Mouse (Mus musculus) adrenal gland, postnatal 36 days (tissue): ENCODE measurements around the gene Adamts13. TPM values are rescaled to one million over a fixed set of nuclear protein-coding genes. Genes with fewer than 3 reads are reported as not detected.
A peak's percentile ranks its signal among the peaks of the same experiment; 100 is the strongest.

ENCODE experiments used
- DNase-seq, 2 experiments: peaks; one replicate each; pipeline ENCODE4 v3.0.0; 2021; ENCODE audit warnings: mixed read lengths in 1 of 2
- total RNA-seq, 2 experiments: library from RNA; stranded (reverse); gene quantifications; 2 replicates each; pipeline ENCODE4 v1.2.3; 2021

Gene Adamts13
- total RNA-seq, 2 experiments from 2014 or later = not detected

GRCm38 (mm10) chr2:27036003-27036402, 62.8 kb downstream of the Adamts13 start:
- no peak for DNase-seq

DNA sequence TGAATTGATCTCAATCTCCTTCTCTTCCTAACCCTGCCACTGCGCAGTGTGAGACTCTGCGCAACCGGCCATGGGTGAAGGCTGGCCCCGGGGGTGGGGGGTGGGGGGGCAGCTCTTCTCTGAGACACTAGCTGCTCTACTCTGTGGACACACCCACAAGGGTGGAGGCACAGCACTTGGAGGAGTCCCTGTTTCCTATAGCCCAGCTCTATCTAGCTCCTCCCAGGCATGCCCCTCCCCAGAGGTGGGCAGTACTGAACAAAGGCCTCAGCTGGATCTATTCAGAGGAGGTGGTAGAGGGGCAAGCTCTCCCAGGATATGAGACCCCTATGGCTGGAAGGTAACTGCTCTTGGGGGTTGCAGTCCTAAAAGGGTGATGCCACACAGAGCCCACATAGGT, 63.8 kb downstream of the Adamts13 start:
- no peak for DNase-seq

- DNase-seq = peak; percentile 54 to 75
Observed at GRCm38 (mm10) chr2:27038596-27038995, 65.4 kb downstream of the Adamts13 start.

DNA sequence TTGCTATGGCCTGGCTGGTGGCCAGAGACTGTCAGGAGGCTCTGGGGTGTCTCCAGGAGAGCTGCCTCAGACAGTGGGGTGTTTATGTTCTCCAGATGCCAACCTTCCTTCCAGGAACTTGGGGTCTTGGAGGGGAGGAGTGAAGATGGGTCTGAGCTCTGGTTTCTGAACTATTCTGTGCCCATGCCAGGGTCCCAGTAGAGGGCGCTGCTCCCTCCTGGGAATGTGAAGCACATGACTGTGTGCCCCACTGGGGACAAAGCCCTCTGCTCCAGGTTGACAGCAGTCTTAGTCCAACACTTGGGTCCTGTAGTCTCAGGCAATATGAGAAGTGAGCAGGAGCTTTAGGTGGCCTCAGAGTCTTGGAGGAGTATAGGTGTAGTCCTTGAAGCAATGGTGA, 66.1 kb downstream of the Adamts13 start:
- no peak for DNase-seq

DNA sequence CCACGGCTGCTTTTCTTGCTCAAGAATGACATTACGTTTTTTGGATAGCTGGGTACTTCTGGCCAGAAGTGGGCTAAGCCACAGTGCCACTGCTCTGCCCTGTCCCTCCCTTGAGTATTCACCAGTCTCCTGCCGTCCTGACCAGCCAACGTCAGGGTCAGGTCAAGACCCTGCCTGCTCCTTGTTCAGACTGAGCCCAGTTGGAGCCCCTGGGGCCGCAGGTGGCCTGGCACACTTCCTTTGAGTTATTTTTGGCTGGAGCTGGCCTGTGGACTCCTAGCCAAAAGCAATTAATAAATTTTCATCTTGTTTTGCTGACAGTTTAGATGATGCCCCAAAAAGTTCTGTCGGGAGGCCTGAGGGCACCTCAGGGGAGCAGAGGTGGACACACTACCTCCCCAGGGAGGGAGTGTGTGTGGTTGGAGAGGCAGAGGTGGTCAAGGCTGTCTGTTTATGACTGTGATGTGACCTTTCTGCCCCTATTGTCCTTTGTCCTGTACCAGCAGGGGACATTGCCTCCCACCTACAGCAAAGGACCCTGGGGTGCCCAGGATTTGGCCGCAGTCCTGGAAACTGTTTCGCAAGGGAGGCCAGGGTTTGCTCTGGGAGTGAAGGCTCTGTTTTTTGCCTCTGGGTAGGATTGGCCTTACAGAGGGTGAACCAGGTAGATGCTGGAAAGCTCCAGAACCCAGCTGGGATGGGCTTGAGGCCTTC, 69.1 kb downstream of the Adamts13 start:
- peak; percentile 20 to 54 for DNase-seq

GRCm38 (mm10) chr2:27043461-27043860, 70.2 kb downstream of the Adamts13 start:
- DNase-seq = peak; percentile 84 to 90

GRCm38 (mm10) chr2:27044166-27044565, 71.0 kb downstream of the Adamts13 start:
- DNase-seq = no peak

- DNase-seq = peak in 1 of 2 experiments; percentile 10
Observed at GRCm38 (mm10) chr2:27044641-27045040, 71.4 kb downstream of the Adamts13 start.

GRCm38 (mm10) chr2:27045979-27046770, 73.0 kb downstream of the Adamts13 start:
- DNase-seq = peak; percentile 15 to 42

- no peak for DNase-seq
Observed at GRCm38 (mm10) chr2:27049408-27049807, 76.2 kb downstream of the Adamts13 start.

DNA sequence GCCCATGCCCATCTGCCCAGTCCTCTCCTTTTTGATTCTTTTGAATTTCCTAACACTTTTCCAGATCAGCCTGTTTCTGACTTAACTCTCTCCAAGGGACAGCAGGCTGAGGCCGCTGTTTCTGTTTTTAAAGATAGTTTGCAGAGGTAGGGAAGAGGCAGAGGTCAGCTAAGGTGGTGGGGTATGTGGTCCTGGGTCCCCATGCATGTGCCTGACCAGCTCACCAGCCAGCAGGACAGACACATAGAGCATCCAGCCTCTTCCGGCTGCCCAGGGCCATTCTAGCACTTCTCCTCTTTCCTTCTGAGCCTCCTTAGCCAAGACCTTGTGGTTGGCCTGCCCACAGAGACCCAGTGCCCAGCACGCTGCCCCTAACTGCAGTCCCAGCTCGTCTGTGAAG, 85.0 kb downstream of the Adamts13 start:
- no peak for DNase-seq

DNA sequence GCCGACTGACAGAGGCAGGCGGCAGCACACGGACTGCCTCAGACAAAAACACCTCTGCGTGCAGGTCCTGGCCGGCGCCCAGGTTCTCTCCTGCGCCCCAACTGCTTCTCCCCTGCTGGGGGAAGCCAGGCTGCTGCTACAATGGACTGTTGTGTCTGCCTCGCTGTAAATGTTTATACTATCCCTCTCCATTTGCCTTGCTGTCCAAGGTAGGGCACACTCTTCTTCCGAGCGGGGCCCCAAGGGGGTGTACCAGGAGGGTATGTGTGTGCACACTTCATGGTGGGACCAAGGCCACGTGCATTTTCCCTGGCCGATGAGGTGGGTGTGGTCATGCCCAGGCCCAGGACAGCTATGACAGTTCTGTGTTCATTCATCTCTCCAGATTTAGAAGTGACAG, 85.5 kb downstream of the Adamts13 start:
- DNase-seq = no peak

GRCm38 (mm10) chr2:27059187-27059586, 86.0 kb downstream of the Adamts13 start:
- DNase-seq = no peak

Other genes starting within 250 kb of the Adamts13 start
- gene Abo, start 108.4 kb upstream of the Adamts13 start, total RNA-seq = not detected
- gene Surf6, start 70.5 kb upstream of the Adamts13 start, total RNA-seq = 10 to 100 TPM; 28.5 to 32.7 TPM
- 10 to 100 TPM; 54.5 to 56.6 TPM for gene Med22, start 62.7 kb upstream of the Adamts13 start, total RNA-seq
- gene Rpl7a, start 62.7 kb upstream of the Adamts13 start, total RNA-seq = 100 to 1,000 TPM; 527 to 531 TPM
- gene Surf2, start 57.0 kb upstream of the Adamts13 start, total RNA-seq = 10 to 100 TPM; 37.5 to 40.1 TPM
- 100 to 1,000 TPM in 1 of 2 experiments, 10 to 100 TPM in 1; 99.3 to 120 TPM for gene Surf1, start 56.9 kb upstream of the Adamts13 start, total RNA-seq
- gene Surf4, start 39.5 kb upstream of the Adamts13 start, total RNA-seq = 100 to 1,000 TPM; 190 to 191 TPM
- under 1 TPM; 0.13 to 0.46 TPM for gene Stkld1, start 39.4 kb upstream of the Adamts13 start, total RNA-seq
- gene Rexo4, start 9.0 kb upstream of the Adamts13 start, total RNA-seq = 10 to 100 TPM; 27.8 to 39.1 TPM
- 10 to 100 TPM; 50.9 to 58.8 TPM for gene Cacfd1, start 36.5 kb downstream of the Adamts13 start, total RNA-seq
- under 1 TPM; 0.36 to 0.69 TPM for gene Slc2a6, start 54.6 kb downstream of the Adamts13 start, total RNA-seq
- gene Mymk, start 98.8 kb downstream of the Adamts13 start, total RNA-seq = not detected
- gene Adamtsl2, start 106.0 kb downstream of the Adamts13 start, total RNA-seq = 10 to 100 TPM; 15.7 to 31.7 TPM
- 1 to 10 TPM; 1.1 to 1.7 TPM for gene Fam163b, start 169.1 kb downstream of the Adamts13 start, total RNA-seq
- gene Dbh, start 191.8 kb downstream of the Adamts13 start, total RNA-seq = 100 to 1,000 TPM; 276 to 331 TPM